Mouse (Mus musculus) embryonic fibroblast, embryonic 13.5 days (primary cell): ENCODE measurements around the gene Rab7b.

Experiments
- CTCF ChIP-seq: IDR thresholded peaks from 2 replicates; pipeline ENCODE4 v1.5.1; 2011; ENCODE audit warnings: mild to moderate bottlenecking, control low read depth, low read length, moderate library complexity, borderline replicate concordance; ENCODE audit not compliant: insufficient read depth
- POLR2A ChIP-seq: IDR thresholded peaks from 2 replicates; pipeline ENCODE4 v1.6.1; 2011; ENCODE audit warnings: low read depth, mild to moderate bottlenecking, control low read depth, low read length, moderate library complexity

DNA sequence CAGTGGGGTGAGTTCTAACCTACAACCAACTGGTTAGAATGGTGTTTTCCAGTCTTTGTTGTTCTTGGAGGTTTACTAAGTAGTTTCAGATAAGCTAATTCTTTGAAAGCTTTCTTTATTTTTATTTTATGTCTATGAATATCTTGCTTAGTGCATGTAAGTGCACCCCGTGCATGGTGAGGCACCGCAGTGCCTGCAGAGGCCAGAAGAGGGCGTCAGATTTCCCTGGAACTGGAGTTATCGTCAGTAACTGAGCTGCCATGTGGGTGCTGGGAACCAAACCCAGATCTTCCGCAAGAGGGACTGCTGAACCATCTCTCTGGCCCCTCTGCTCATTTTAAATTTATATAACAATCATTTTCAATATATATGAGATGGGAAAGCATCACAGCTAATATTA is 12.9 kb downstream of the Rab7b start:
- TF ChIP-seq CTCF (no peak), POLR2A (no peak)
